Mouse (Mus musculus): Measurements from ENCODE around the gene Arhgap1.
"Not testable (repeated sequence)": the region's sequence is repeated elsewhere in the genome, so short reads cannot be mapped to it uniquely, and the experiment has no call there.

Gene Arhgap1

DNA sequence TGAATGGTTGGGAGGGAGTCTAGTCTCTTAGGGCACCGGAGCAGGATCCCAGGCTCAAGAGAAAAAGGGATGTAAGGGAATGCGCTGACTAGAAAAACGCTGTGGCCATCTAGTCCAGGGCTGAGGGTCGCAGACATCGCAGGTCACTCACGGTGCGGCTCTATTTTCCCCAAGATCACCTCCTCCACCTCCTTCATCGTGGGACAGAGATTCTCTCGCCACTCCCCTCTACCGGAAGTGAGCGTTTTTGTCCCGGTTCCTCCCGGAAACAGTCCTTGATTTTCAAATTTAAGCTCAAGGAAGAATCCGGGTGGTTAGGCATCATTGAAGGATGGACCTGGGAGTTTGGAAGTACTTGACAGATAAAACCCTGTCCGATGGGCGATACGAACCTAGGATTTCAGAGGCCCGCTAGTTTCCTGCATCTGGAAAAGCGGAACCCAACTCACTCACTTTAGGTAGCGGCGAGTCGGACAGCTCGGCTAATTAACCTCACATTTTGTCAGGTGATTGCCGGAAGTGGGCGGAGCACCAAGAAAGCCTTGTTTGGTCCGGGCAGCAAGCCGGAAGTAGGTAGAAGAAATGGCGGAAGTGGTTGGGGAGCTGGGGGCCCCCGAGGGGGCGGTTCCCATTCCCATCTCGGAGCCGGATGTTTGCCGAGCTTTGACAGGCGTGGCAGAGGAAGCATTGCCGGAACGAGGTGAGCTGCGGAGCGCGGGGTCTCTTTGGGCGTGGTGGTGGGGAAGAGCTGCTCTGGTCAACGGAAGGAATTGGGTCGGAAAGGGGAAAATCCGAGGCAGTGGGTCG lies at the start of gene Arhgap1, which contains the start of gene Zfp408:
Arhgap1 (plus strand) TSS at position 308 of the 807 bp plus-strand sequence.
Zfp408 (minus strand) TSS at position 239 of the 807 bp plus-strand sequence.
- peak; percentile 96 for DNase-seq

DNA sequence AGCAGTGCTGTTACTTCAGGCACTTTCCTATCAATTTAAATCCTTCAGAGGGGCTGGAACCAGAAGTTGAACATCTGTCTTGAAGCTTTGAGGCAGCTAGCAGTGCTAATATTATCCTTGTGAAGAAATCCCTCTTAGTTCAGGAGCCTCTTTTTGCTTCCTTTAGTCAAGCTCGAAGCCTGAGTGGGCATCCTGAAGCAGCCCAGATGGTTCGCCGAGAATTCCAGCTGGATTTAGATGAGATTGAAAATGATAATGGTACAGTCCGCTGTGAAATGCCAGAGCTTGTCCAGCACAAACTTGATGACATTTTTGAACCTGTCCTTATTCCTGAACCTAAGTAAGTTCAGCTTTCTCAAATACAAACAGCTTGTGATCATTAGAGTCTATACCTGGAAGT lies 49.2 kb upstream of the Arhgap1 start:
- no peak for DNase-seq

DNA sequence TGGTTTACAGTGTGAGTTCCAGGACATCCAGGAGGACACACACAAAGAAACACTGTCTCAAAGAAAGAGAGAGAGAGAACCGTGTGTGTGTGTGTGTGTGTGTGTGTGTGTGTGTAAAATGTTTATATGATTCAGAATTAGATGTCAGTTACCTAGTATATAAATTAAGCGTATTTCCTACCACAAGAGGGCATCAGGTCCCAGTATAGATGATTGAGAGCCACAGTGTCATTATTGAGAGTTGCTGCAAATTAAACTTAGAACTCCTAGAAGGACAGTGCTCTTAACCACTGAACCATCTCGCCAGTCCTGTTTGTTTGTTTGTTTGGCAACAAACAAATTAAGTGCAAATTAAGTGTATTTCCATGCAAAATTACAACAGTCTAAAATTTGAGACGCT lies 47.3 kb upstream of the Arhgap1 start:
- DNase-seq = no peak

DNA sequence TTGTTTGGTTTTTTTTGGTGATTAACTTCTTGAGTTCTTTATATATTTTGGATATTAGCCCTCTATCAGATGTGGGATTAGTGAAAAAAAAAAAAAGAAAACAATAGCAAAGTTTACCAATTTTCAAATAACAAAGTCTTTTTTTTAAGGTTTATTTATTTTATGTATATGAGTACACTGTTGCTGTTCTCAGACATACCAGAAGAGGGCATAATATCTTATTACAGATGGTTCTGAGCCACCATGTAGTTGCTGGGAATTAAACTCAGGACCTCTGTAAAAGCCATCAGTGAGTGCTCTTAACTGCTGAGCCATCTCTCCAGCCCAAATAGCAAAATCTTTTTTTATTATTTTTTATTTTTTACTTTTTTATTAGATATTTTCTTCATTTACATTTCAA lies 40.3 kb upstream of the Arhgap1 start:
- DNase-seq = not testable (repeated sequence)

DNA sequence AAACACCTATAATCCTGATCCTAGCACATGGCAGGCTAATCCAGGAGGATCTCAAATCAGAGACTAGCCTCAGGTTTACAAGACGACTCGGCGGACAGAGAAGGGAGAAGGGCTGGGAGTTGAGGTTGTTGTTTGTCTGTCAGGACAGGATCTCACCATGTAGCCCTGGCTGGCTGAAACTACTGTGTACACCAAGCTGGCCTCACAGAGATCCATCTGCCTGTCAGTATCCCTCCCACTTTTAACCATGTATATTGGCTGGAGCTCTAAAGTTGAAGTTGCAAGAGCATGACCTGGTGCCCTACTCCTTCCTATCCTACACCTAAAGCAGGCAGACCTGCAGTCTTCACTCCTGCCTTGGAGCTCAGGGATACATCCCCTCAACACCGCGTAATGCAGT lies 27.3 kb upstream of the Arhgap1 start:
- DNase-seq = no peak

DNA sequence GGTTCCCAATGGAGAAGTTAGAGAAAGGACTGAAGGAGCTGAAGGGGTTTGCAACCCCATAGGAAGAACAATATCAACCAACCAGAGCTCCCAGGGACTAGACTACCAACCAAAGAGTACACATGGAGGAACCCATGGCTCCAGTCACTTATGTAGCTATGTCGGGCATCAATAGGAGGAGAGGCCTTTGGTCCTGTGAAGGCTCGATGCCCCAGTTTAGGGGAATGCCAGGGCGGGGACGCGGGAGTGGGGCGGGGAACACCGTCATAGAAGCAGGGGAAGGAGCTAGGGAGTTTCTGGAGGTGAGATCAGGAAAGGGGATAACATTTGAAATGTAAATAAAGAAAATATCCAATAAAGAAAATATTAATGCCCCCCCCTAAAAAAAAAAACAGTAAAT lies 26.3 kb upstream of the Arhgap1 start:
- DNase-seq = not testable (repeated sequence)

DNA sequence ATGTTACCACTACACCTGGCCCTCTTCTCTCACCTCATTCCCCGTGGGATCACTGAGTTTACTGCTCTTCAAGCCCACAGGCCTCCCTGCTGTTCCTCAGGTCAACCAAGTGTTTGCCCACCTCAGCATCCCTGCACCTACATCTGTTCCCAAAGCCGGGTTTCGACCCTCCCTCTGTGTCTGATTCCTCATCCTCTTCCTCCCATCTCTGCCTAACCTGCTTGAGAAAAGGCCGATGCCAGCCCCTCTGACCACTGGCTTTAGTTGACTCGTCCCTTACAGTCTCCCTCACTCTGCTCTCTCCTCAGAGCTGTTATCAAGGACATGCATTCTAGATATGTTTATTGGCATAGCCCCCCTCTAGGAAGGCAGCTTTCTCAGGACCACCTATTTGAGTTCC lies 22.2 kb upstream of the Arhgap1 start:
- DNase-seq = no peak

DNA sequence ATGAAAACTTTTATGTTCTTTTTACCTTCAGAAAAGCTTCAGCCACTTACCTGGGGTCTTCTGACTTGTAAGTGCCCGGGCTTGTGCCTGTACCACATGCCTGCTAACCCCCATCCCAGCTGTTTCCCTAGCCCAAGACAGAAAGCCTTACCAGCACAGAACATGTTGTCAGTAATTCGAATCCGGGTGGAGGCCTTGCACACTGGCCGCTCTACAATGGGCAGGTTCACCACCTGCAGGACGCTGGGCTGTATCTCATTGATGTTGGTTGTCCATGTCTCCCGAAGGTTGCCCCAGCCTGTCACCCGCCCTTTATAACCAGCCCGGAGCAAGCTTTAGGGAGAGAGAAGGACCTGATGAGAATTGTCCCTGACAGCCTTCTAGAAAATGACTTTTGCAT lies 21.5 kb upstream of the Arhgap1 start:
- DNase-seq = no peak

DNA sequence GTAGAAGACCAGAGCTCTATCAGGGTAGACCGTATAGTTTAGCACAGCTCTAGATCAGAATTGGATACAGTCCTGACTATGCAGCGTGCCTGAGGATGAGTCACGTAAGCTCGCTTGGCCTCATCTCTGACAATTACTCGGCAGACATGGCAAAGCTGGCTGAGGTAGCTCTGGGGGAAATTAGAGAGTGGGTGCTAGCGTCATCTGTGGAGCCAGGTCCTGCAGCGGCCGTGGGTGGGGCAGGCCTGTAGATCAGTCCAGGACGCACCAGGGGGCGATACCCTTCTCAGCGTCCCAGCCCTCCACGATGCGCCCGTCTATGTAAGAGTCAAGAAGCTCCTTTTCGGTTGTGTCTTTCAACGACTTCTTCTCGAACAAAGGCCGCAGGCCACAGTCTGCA lies 20.0 kb upstream of the Arhgap1 start:
- DNase-seq = no peak

DNA sequence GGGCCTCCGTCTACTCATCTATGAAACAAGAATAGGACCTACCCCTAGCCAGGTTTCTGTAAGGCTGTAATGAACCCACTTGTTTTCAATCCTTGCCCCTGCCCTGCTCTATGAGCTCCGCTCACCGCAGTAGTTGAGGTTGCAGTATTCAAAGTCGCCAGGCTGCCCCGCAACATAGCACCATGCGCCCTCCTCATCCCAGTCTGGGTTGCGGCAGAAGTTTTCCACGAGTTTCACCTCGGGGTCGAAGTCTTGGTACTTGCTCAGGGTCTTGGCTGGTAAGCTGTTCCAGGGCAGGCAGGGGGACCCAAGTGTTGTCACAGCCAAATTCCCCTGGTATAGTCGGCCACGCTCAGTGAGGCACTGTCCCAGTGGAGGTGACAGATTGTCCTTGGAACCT lies 19.3 kb upstream of the Arhgap1 start:
- no peak for DNase-seq

DNA sequence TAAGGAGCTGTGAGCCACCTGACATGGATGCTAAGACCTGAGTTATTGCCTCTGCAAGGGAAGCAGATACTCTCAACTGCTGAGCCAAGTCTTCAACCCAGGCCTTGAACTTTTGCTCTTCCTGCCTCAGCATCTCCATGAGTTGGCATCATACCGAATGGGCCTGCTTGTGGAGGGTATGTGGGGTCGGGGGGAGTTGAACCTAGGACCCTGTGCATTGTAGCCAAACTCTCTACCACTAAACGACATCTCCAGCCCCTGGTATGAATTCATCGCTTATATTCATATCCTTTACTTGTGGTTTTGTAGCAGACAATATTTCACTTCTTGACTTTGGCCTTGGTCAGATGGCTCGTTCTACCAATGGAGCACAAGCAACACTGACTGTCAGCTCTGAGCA lies 17.8 kb upstream of the Arhgap1 start:
- no peak for DNase-seq

DNA sequence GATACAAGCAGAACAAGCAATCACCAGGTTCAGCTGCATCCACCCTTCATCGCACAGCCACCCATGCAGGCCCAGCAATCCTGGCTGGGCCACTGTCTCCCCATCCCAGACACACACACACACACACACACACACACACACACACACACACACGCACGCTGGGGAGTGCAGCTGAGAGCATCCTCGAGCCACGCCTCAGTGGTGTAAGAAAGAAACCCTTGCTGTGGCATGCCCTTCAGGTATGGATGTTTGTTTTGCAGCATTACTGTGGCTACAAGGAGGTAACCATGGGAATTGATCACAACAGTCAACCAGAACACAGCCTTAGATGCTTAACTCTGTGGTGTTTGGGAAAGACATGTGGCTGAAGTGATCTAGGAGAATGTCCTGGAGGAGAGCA lies 17.3 kb upstream of the Arhgap1 start:
- DNase-seq = no peak

DNA sequence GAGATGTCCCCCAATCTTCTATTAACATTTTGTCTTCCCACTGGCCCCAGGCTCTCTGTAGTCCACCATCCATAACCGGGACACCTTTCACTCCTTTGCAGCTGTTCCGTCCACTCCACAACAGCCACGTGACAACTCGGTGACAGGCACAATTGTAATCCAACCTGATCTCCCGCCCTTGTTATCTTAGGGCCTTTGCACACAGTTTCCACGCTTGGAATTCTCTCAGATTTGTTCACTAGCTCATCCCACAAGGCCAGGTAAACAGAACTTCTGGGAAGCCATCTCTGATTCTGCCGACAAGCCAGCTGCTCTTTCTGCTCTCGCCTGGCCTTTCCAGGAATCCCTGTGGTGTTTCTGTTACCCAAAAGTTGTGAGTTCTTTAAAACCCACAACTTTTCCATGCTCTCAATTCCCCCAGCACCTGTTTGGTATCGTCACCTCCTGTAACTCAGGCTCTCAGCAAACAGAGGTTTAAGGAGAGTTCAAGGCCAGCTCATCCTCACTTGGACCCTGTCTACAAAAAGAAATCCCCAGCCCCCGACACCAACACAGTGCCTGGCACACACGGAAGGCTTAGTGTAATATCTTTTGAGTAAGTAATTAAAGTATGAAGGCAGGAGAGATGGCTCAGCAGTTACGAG lies 16.2 kb upstream of the Arhgap1 start:
- DNase-seq = no peak

DNA sequence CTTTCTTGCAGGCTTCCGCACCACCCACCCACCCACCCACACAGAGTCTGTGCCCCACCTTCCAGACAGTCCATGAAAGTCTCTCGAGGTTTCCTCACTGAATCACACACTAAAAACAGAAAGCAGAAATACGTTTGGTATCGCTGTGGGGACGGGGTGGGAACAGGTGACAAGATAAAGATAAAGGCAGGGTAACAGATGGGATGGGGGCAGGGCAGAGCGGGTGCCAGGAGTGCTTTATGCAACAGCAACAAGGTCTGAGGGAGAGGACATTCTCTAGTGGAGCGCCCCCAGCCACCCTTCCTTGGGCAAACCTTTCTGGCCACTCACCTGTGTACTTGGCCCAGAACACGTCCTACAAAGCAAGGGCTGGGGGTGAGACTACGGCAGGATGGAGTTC lies 14.8 kb upstream of the Arhgap1 start:
- DNase-seq = peak; percentile 51

DNA sequence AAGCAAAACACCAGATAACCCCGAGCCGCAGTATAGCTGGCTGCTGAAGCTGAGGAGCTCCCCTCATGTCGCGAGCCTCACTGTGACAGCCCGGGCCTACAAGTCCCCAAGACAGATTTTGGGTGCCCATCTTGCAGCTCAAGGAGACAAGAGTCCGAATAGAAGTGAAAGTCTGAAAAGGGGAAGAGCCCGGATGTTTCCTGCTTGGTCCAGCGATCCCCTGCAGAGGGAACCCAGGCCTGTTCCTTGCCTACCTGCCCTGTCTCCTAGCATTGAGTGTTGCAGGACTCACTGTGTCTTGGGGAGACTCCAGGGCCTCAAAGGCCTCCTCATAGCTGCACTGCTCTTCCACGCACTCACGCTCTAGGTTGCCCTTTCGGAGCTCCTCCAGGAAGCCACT lies 14.2 kb upstream of the Arhgap1 start:
- DNase-seq = no peak

DNA sequence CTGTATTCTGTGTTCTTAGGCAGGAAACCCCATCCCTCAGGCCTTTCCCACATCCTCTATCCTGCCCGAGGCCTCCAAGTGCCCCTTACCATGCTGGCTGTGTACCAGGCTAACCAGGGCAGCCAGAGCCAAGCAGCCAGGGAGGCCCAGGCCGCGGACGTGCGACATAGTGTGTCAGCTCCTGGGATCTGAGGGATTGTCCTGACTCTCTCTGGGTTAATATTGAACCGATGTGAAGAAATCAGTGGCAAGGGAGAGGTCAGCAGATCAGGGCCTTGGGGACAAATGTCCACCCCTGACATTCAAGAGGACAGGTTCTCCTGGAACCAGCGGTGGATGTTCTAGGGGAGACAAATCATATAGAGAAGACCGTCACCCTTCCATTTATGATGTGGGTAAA lies 13.4 kb upstream of the Arhgap1 start, which contains the start of gene F2:
F2 (minus strand) TSS at position 186 of the 400 bp plus-strand sequence.
- no peak for DNase-seq

DNA sequence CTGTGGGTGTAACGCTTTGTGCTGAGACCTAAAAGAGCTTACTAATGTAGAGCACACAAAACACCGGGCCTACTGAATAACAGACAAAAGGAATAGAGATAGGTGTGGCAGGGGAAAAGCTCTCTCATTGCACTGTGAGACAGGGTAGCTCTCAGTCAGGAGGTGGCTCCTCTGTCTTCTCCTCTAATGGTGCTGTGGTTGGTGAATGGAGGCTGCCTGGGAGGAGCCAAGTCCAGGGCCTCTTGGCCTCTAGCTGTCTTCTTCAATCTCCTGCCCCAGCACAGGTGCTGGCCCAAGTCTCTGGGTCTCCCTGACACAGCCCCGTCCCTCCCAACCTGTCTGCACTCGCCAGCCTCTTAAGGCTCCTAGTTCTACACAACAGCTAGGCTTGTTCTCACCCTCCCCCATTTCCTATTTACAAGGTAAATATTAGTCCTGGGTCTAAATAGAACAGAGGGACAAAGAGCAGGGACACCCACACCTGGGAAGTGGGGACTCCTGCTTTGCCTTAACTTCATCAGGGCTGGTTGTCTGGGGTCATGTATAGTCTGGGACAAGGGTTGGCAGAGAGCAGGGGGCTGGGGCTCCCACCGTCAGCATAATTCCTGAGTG lies 12.8 kb upstream of the Arhgap1 start:
- DNase-seq = no peak

DNA sequence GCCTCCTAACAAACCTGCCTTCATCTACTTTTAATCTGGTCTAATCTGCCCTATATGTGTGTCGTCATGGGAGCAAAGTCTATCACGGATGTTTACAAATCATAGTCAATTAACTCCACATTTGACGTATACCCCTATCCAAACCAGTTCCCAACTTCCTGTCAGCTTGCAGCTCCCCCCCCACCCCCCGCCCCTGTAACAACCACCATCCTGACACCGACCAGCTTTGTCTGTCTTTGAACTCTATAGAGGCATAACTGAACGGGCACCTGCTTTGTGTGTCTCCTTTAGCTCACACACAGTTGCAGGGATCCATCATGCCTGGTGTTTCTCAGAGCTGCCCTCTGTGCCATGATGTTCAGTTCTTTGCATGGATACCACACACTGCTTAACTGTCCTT lies 10.7 kb upstream of the Arhgap1 start:
- no peak for DNase-seq

DNA sequence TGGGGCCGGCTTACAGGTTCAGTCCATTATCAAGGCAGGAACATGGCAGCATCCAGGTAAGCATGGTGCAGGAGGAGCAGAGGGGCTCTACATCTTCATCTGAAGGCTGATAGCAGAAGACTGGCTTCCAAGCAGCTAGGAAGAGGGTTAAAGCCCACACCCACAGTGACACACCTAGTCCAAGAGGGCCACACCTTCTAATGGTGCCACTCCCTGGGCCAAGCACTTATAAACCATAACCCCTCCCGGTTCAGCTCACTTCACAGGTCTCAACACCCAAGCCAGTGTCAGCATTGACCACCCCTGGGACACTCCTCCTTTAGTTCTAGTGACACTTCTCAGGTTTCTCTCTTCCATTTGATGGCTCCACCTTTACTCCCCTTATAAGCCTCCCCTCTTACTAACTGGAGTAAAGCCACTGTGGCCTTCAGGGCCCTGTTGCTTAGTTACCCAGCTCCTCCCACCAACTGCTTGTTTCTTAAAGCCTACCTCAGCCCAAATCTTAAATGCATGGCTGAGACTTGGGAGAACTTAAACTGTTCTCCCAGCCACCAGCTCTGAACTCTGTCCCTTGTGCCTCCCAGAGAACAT lies 6.7 kb upstream of the Arhgap1 start:
- no peak for DNase-seq

DNA sequence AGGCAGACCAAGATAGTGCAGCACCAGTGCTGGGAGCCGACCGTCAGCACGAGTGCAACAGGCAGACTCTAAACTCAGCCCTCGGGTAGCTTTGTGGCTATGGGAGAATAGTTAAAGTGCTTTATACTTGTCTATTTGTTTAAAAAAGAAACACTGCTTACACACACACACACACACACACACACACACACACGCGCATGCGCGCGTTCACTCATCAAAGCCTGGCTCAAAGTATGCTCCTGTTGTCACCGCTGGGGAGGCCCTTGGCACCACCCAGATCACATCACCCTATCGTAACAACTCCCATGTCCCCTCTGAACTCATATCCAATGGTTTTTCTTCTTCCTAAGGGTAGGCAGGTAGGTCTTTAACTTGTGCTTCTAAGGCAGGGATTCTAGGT lies 5.6 kb upstream of the Arhgap1 start:
- no peak for DNase-seq

DNA sequence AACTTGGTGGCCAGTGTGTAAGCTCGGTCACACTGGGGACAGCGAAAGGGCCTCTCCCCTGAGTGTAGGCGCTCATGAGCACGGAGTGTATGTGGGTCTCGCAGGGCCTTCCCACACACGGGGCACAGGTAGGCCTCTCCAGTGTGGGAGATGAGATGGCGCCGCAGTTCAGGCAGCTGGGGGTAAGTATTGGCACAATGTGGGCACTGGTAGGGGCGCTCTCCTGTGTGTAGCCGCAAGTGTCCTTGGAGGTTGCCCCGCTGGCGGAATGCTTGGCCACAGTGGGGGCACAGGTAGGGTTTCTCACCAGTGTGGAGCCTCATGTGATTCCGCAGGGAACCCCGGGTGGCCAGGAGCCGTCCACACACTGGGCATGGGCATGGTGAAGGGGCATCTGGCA lies 4.3 kb upstream of the Arhgap1 start:
- DNase-seq = no peak

DNA sequence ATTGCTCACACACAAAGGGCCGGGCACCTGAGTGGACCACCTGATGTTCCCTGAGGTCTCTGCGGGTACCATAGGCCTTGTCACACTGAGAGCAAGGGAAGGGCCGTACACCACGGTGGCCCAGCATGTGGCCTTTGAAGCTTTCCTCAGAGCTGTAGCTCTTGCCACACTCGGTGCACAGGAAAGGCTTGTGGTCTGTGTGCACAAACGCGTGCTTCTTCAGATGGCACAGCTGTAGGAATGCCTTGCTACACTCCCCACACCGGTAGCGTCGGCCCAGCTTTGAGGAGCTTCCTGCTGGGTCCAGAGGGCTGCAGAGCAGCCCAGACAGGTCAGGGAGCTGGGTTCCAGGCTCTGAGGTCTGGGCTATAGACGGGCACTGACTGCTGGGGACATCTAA lies 3.8 kb upstream of the Arhgap1 start:
- no peak for DNase-seq

DNA sequence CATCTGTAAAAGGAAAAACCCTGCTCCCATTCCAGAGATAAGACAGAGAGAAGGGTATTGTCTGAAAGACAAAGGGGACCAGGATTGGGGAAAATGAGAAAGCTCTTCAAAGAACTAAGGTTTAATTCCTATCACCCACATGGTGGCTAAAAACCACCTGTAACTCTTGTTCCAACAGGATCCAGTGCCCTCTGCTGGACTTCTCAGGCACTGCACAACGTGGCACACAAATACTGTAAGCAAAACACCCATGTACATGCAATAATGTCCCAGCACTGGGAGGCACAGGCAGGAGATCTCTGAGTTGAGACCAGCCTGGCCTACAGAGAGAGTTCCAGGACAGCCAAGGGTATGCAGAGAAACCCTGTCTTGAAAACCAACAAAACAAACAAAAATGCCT lies 2.9 kb upstream of the Arhgap1 start:
- DNase-seq = peak; percentile 51

DNA sequence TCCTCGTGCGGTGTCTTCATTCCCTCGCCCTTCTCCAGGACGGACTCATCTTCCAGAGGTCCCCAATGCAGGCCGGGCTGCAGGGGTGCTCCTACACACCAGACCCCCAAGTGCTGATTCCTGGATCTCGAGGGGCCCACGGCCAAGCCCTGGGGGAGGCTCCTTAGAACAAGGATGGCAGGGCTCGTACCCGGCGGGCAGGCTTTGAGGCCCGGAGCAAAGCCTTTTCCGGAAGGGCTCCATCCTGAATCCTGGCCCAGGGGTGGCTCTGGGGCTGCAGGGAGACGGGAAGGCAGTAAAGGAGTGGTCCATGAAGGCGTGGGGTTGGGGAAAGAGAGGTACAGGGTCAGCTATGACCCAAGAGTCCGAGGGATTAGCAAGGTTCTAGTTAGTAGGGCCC lies 508 bp upstream of the Arhgap1 start:
- peak; percentile 42 for DNase-seq

All from cerebellum, adult 9-11 months (tissue).